Mouse (Mus musculus): Measurements from ENCODE around the gene Ift57. TPM values are rescaled to one million over a fixed set of nuclear protein-coding genes. Genes with fewer than 3 reads are reported as not detected.
A peak's percentile ranks its signal among the peaks of the same experiment; 100 is the strongest.

The Ift57 gene
- polyA plus RNA-seq, 1 experiment from 2014 or later, result 43.7 TPM

DNA sequence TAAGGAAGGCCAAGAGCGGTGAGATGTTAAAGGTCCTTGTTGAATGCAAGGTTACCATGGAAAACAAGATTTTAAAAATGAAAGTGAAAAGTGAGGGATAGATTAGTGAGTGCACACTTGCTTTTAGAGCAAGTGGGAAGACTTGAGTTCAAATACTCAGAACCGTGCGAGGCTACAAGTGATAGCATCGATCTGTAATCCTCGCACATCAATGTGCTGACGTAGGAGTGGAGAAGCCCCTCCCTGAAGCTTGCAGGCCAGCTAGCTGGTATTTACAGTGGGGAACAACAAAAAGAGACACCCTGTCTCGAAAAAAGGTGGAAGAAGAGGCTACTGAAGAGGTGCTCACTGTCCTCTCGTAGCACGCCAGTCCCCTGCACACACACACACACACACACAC lies 94.6 kb downstream of the Ift57 start:
- Histone ChIP-seq H3K9ac (ENCODE audit: low read depth, low read length) (no peak overlapping the region), H3K36me3 (ENCODE audit: control insufficient read depth, insufficient read depth, low read length) (no peaks in the 10 kb centered on the region), H3K27me3 (ENCODE audit: control insufficient read depth, insufficient read depth, low read depth, low read length) (no peaks in the 10 kb centered on the region), H3K9me3 (replicated peaks; ENCODE audit: control insufficient read depth, low read length, poor library complexity, severe bottlenecking) (no peaks in the 10 kb centered on the region), H3K4me3 (ENCODE audit: low read depth, low read length) (no peak overlapping the region), H3K4me1 (ENCODE audit: control insufficient read depth, insufficient read depth, low read length) (no peaks in the 10 kb centered on the region), H3K27ac (ENCODE audit: low read length) (no peak overlapping the region), H3K4me2 (ENCODE audit: low read length) (no peak overlapping the region)
- 87% methylated on average over 9 of the region's 9 CpGs for WGBS
- ATAC-seq, result no peak

- no peak overlapping the region for H3K9ac ChIP-seq (ENCODE audit: low read depth, low read length)
- no peak overlapping the region for H3K4me3 ChIP-seq (ENCODE audit: low read depth, low read length)
- WGBS, result 83% methylated on average over 2 of the region's 2 CpGs
- no peak overlapping the region for H3K4me2 ChIP-seq (ENCODE audit: low read length)
- ATAC-seq, result no peak
- H3K4me1 ChIP-seq (ENCODE audit: control insufficient read depth, insufficient read depth, low read length), result no peaks in the 10 kb centered on the region
- H3K9me3 ChIP-seq (replicated peaks; ENCODE audit: control insufficient read depth, low read length, poor library complexity, severe bottlenecking), result no peaks in the 10 kb centered on the region
- no peaks in the 10 kb centered on the region for H3K36me3 ChIP-seq (ENCODE audit: control insufficient read depth, insufficient read depth, low read length)
- no peaks in the 10 kb centered on the region for H3K27me3 ChIP-seq (ENCODE audit: control insufficient read depth, insufficient read depth, low read depth, low read length)
- H3K27ac ChIP-seq (ENCODE audit: low read length), result no peak overlapping the region
These were observed 97.2 kb downstream of the Ift57 start for GRCm38 (mm10) chr16:49796271-49796670.

DNA sequence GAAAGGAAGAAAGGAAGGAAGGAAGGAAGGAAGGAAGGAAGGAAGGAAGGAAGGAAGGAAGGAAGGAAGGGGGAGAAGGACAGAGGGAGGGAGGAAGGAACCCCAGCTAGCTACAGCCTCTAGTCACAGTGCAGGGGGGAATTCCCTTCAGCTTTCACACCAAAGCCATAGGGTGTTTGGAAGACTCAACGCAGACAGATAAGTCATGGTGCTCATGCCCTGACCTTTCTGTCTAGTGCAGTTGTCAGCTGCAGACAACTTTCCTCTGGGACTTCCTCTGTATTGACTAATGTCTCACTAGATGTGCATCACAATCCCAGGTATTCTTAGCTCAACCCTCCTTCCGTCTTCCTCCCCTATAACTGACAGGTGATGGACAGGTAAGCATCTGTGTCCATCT lies 97.9 kb downstream of the Ift57 start:
- no peak for ATAC-seq
- Histone ChIP-seq H3K9me3 (replicated peaks; ENCODE audit: control insufficient read depth, low read length, poor library complexity, severe bottlenecking) (no peaks in the 10 kb centered on the region), H3K9ac (ENCODE audit: low read depth, low read length) (no peak overlapping the region), H3K4me2 (ENCODE audit: low read length) (no peak overlapping the region), H3K27me3 (ENCODE audit: control insufficient read depth, insufficient read depth, low read depth, low read length) (no peaks in the 10 kb centered on the region), H3K4me1 (ENCODE audit: control insufficient read depth, insufficient read depth, low read length) (no peaks in the 10 kb centered on the region), H3K4me3 (ENCODE audit: low read depth, low read length) (no peak overlapping the region), H3K27ac (ENCODE audit: low read length) (no peak overlapping the region), H3K36me3 (ENCODE audit: control insufficient read depth, insufficient read depth, low read length) (no peaks in the 10 kb centered on the region)
- 93% methylated on average over 2 of the region's 2 CpGs for WGBS

DNA sequence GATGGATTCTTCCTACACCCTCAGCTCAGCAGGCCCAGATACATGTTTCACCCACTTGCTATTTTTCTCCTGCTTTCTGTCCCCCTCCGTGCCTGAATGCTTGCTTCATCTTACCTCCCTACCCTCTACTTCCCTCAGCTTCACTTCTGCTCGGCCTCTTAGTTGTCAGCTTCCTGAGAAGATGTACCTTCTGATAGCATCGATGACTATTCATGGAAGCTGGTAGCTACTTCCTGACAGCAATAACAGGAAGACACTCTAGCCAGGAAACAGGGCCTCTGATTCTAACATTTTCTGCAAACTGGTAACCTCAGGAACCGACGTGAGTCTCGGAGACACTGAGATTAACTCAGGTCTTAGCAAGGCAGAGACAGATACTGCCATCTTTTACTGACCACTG lies 99.8 kb downstream of the Ift57 start:
- Histone ChIP-seq H3K9ac (ENCODE audit: low read depth, low read length) (no peak overlapping the region), H3K9me3 (replicated peaks; ENCODE audit: control insufficient read depth, low read length, poor library complexity, severe bottlenecking) (no peaks in the 10 kb centered on the region), H3K27ac (ENCODE audit: low read length) (no peak overlapping the region), H3K27me3 (ENCODE audit: control insufficient read depth, insufficient read depth, low read depth, low read length) (no peaks in the 10 kb centered on the region), H3K4me1 (ENCODE audit: control insufficient read depth, insufficient read depth, low read length) (peaks cover 2% of the 10 kb centered on the region; the same call in 1 of the 2 replicates), H3K36me3 (ENCODE audit: control insufficient read depth, insufficient read depth, low read length) (no peaks in the 10 kb centered on the region), H3K4me3 (ENCODE audit: low read depth, low read length) (no peak overlapping the region), H3K4me2 (ENCODE audit: low read length) (no peak overlapping the region)
- ATAC-seq, result no peak
- 89% methylated on average over 6 of the region's 6 CpGs for WGBS

GRCm38 (mm10) chr16:49799597-49800561 lies 100.8 kb downstream of the Ift57 start, which contains the start of gene Cd47:
Gene Cd47, plus strand, starts transcription at chr16:49800533.
- Histone ChIP-seq H3K4me1 (ENCODE audit: control insufficient read depth, insufficient read depth, low read length) (peaks cover 8% of the 10 kb centered on the region), H3K27ac (ENCODE audit: low read length) (no peak within 1 kb of the TSS), H3K4me2 (ENCODE audit: low read length) (no peak within 1 kb of the TSS), H3K9me3 (replicated peaks; ENCODE audit: control insufficient read depth, low read length, poor library complexity, severe bottlenecking) (no peaks in the 10 kb centered on the region), H3K36me3 (ENCODE audit: control insufficient read depth, insufficient read depth, low read length) (no peaks in the 10 kb centered on the region), H3K27me3 (ENCODE audit: control insufficient read depth, insufficient read depth, low read depth, low read length) (no peaks in the 10 kb centered on the region), H3K4me3 (ENCODE audit: low read depth, low read length) (no peak within 1 kb of the TSS), H3K9ac (ENCODE audit: low read depth, low read length) (no peak within 1 kb of the TSS)
- 88% methylated on average over 10 of the region's 10 CpGs for WGBS
- ATAC-seq, result no peak

GRCm38 (mm10) chr16:49800996-49801395 lies 102.0 kb downstream of the Ift57 start:
- H3K36me3 ChIP-seq (ENCODE audit: control insufficient read depth, insufficient read depth, low read length), result no peaks in the 10 kb centered on the region
- ATAC-seq, result no peak
- H3K4me3 ChIP-seq (ENCODE audit: low read depth, low read length), result no peak overlapping the region
- H3K27ac ChIP-seq (ENCODE audit: low read length), result no peak overlapping the region
- no peak overlapping the region for H3K9ac ChIP-seq (ENCODE audit: low read depth, low read length)
- no peaks in the 10 kb centered on the region for H3K9me3 ChIP-seq (replicated peaks; ENCODE audit: control insufficient read depth, low read length, poor library complexity, severe bottlenecking)
- WGBS, result 83% methylated on average over 5 of the region's 5 CpGs
- no peak overlapping the region for H3K4me2 ChIP-seq (ENCODE audit: low read length)
- peaks cover 8% of the 10 kb centered on the region for H3K4me1 ChIP-seq (ENCODE audit: control insufficient read depth, insufficient read depth, low read length)
- no peaks in the 10 kb centered on the region for H3K27me3 ChIP-seq (ENCODE audit: control insufficient read depth, insufficient read depth, low read depth, low read length)

DNA sequence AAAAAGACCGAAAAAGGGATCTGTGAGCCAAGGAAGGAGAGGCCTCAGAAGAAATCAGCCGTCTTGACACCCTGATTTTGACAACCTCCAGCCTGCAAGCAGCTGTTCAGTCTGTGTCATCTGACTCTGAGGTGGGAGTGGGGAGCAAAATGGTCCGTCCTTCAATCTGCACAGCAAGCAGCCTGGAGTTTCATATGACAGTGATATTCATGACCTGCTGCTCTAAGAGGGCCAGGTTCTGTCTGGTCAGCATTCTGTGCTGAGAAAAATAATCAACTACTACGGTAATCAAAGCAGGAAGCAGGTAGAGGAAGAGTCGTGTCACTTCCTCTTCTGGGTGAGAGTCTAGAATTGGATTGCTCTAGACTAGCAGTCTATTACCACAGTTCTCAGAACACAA lies 102.4 kb downstream of the Ift57 start:
- H3K4me1 ChIP-seq (ENCODE audit: control insufficient read depth, insufficient read depth, low read length), result peaks cover 8% of the 10 kb centered on the region
- no peaks in the 10 kb centered on the region for H3K27me3 ChIP-seq (ENCODE audit: control insufficient read depth, insufficient read depth, low read depth, low read length)
- H3K27ac ChIP-seq (ENCODE audit: low read length), result no peak overlapping the region
- H3K9ac ChIP-seq (ENCODE audit: low read depth, low read length), result no peak overlapping the region
- no peak overlapping the region for H3K4me3 ChIP-seq (ENCODE audit: low read depth, low read length)
- 72% methylated on average over 5 of the region's 5 CpGs for WGBS
- no peak for ATAC-seq
- H3K36me3 ChIP-seq (ENCODE audit: control insufficient read depth, insufficient read depth, low read length), result no peaks in the 10 kb centered on the region
- H3K4me2 ChIP-seq (ENCODE audit: low read length), result no peak overlapping the region
- H3K9me3 ChIP-seq (replicated peaks; ENCODE audit: control insufficient read depth, low read length, poor library complexity, severe bottlenecking), result no peaks in the 10 kb centered on the region

DNA sequence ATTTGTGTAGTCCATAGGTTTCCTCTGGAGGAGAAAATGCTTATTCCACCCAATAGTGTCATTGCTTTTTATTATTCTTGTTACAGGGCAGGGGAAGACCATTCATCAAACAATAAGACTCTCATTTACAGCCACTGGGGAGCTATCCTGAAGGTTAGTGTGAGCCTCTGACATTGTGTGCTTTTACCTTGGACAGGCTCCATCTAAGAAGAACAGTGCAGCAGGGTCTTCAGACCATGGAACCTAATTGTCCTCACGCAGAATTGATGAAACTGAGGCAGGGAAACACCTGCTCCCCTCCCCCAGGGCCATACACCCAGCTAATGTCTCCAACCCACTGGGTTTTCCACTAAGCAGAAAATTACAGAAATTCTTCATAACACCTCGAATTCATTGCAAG lies 104.0 kb downstream of the Ift57 start:
- peaks cover 8% of the 10 kb centered on the region for H3K4me1 ChIP-seq (ENCODE audit: control insufficient read depth, insufficient read depth, low read length)
- WGBS, result 59% methylated on average over 2 of the region's 2 CpGs
- no peak overlapping the region for H3K4me2 ChIP-seq (ENCODE audit: low read length)
- H3K4me3 ChIP-seq (ENCODE audit: low read depth, low read length), result no peak overlapping the region
- ATAC-seq, result no peak
- H3K9ac ChIP-seq (ENCODE audit: low read depth, low read length), result no peak overlapping the region
- H3K27ac ChIP-seq (ENCODE audit: low read length), result no peak overlapping the region
- H3K27me3 ChIP-seq (ENCODE audit: control insufficient read depth, insufficient read depth, low read depth, low read length), result no peaks in the 10 kb centered on the region
- no peaks in the 10 kb centered on the region for H3K36me3 ChIP-seq (ENCODE audit: control insufficient read depth, insufficient read depth, low read length)
- H3K9me3 ChIP-seq (replicated peaks; ENCODE audit: control insufficient read depth, low read length, poor library complexity, severe bottlenecking), result no peaks in the 10 kb centered on the region

- Histone ChIP-seq H3K4me3 (ENCODE audit: low read depth, low read length) (peak overlapping the region; percentile 37), H3K36me3 (ENCODE audit: control insufficient read depth, insufficient read depth, low read length) (no peaks in the 10 kb centered on the region), H3K9ac (ENCODE audit: low read depth, low read length) (peak overlapping the region; percentile 59), H3K4me1 (ENCODE audit: control insufficient read depth, insufficient read depth, low read length) (peaks cover 8% of the 10 kb centered on the region), H3K9me3 (replicated peaks; ENCODE audit: control insufficient read depth, low read length, poor library complexity, severe bottlenecking) (no peaks in the 10 kb centered on the region), H3K27ac (ENCODE audit: low read length) (no peak overlapping the region), H3K27me3 (ENCODE audit: control insufficient read depth, insufficient read depth, low read depth, low read length) (no peaks in the 10 kb centered on the region), H3K4me2 (ENCODE audit: low read length) (peak overlapping the region; percentile 83)
- peak; percentile 71 for ATAC-seq
- WGBS, result 1% methylated on average over 12 of the region's 12 CpGs
These were observed 105.0 kb downstream of the Ift57 start for GRCm38 (mm10) chr16:49803932-49804461.

All from midbrain, embryonic 16.5 days (tissue).